Mouse (Mus musculus) G1E (cell line): ENCODE results near the gene Nlk. TPM values are rescaled to one million over a fixed set of nuclear protein-coding genes. Genes with fewer than 3 reads are reported as not detected.
"Not testable (repeated sequence)": the region's sequence is repeated elsewhere in the genome, so short reads cannot be mapped to it uniquely, and the experiment has no call there.

Experiments
- ATAC-seq: 2 replicates; pipeline ENCODE4 v1.8.0; 2016; ENCODE audit warnings: mild to moderate bottlenecking; ENCODE audit not compliant: insufficient number of reproducible peaks, poor library complexity, low FRiP score, severe bottlenecking; ENCODE audit errors: extremely low read depth
- DNase-seq: peaks from one replicate; pipeline ENCODE4 v3.0.0; 2012; ENCODE audit warnings: low spot score
- H3K27me3 ChIP-seq: 2 replicates; pipeline ENCODE4 v1.6.1; 2012; ENCODE audit warnings: mild to moderate bottlenecking, low read length, inconsistent platforms; ENCODE audit not compliant: insufficient read depth
- H3K36me3 ChIP-seq: replicated peaks from 2 replicates; pipeline ENCODE3; 2012; ENCODE audit warnings: mild to moderate bottlenecking, inconsistent platforms
- H3K4me1 ChIP-seq: 2 replicates; pipeline ENCODE4 v1.6.1; 2012; ENCODE audit warnings: low read depth, low read length, inconsistent platforms, mixed read lengths; ENCODE audit not compliant: insufficient read depth
- H3K4me3 ChIP-seq: 2 replicates; pipeline ENCODE4 v1.5.1; 2012; ENCODE audit warnings: low read depth, mild to moderate bottlenecking, inconsistent platforms, low read length, moderate library complexity, mixed read lengths
- H3K9me3 ChIP-seq: replicated peaks from 2 replicates; pipeline ENCODE4 v1.6.1; 2012; ENCODE audit warnings: inconsistent platforms
- CTCF ChIP-seq: IDR thresholded peaks from 2 replicates; pipeline ENCODE4 v1.5.1; 2012; ENCODE audit warnings: low read depth, low read length, inconsistent platforms, mixed read lengths
- GATA1 ChIP-seq: IDR thresholded peaks from 2 replicates; pipeline ENCODE4 v1.6.1; 2012; ENCODE audit warnings: borderline replicate concordance, low read length, inconsistent platforms, mixed read lengths
- GATA2 ChIP-seq: IDR thresholded peaks from 2 replicates; pipeline ENCODE4 v1.6.1; 2012; ENCODE audit warnings: low read depth, low read length, inconsistent platforms, borderline replicate concordance
- POLR2AphosphoS5 ChIP-seq: IDR thresholded peaks from 2 replicates; pipeline ENCODE4 v1.6.1; 2012; ENCODE audit warnings: low read depth, low read length, inconsistent platforms; ENCODE audit not compliant: insufficient replicate concordance
- TAL1 ChIP-seq: conservative IDR thresholded peaks from 2 replicates; pipeline ENCODE4 v1.6.1; 2012; ENCODE audit warnings: low read depth, low read length, inconsistent platforms, mixed read lengths
- polyA plus RNA-seq: library from polyadenylated mRNA; stranded (reverse); fragments of >175 nt; gene quantifications from 2 replicates; pipeline ENCODE4 v1.2.3, GENCODE M21; 2012
- total RNA-seq, 2 experiments: library from RNA; stranded (forward) in 1 of 2; stranded (reverse) in 1 of 2; fragments of 200-1000 nt in 1 of 2; fragments of >200 nt in 1 of 2; fragmentation: Nextera tagmentation in 1 of 2; gene quantifications; 2 replicates each; pipeline ENCODE4 v1.2.3; 2014 to 2017

Nlk gene
- total and polyA plus RNA-seq, 3 experiments, result 8.2 to 32.9 (median 29.4) TPM

GRCm38 (mm10) chr11:78598763-78599415 lies 98.3 kb downstream of the Nlk start:
- Histone ChIP-seq H3K4me1 (peaks cover 10% of the 10 kb centered on the region), H3K27me3 (no peaks in the 10 kb centered on the region), H3K4me3 (no peak overlapping the region), H3K36me3 (peaks cover 22% of the 10 kb centered on the region), H3K9me3 (no peaks in the 10 kb centered on the region)
- no peak for TF ChIP-seq GATA1
- TF ChIP-seq CTCF, result no peak
- no peak for TF ChIP-seq POLR2AphosphoS5
- no peak for TF ChIP-seq GATA2
- no peak for TF ChIP-seq TAL1
- DNase-seq (no peak), ATAC-seq (no peak)

GRCm38 (mm10) chr11:78596750-78597149 lies 100.4 kb downstream of the Nlk start:
- H3K4me1 ChIP-seq, result peaks cover 10% of the 10 kb centered on the region
- ATAC-seq, result no peak

DNA sequence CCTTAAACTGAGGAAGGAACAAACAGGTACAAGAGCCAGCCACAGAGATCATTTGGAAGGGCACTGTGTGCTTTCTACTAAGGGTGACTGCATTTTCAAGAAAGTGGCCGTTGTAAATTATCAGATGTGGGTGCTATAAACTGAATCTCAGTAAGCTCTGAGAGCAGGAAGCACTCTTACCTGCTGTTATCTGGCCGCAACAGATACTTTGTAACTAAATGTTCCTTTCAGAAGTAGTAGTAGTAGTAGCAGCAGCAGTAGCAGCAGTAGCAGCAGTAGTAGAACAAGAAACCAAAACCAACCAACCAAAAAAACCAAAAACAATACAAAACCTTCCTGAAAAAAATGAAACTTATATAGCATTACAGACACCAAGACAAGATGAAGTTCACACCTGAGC lies 101.4 kb downstream of the Nlk start:
- Histone ChIP-seq H3K4me3 (no peak overlapping the region), H3K27me3 (no peaks in the 10 kb centered on the region), H3K4me1 (peaks cover 10% of the 10 kb centered on the region), H3K36me3 (peaks cover 24% of the 10 kb centered on the region), H3K9me3 (no peaks in the 10 kb centered on the region)
- no peak for ATAC-seq
- DNase-seq, result no peak
- TF ChIP-seq GATA1, result no peak

More at GRCm38 (mm10) chr11:78596750-78597149, 100.4 kb downstream of the Nlk start:
- Histone ChIP-seq H3K4me3 (no peak overlapping the region), H3K9me3 (no peaks in the 10 kb centered on the region), H3K36me3 (peaks cover 24% of the 10 kb centered on the region), H3K27me3 (no peaks in the 10 kb centered on the region)
- TF ChIP-seq GATA1 (no peak), POLR2AphosphoS5 (no peak), TAL1 (no peak), GATA2 (no peak), CTCF (no peak)
- no peak for DNase-seq

GRCm38 (mm10) chr11:78594271-78594964 lies 102.8 kb downstream of the Nlk start:
- peaks cover 27% of the 10 kb centered on the region for H3K36me3 ChIP-seq

DNA sequence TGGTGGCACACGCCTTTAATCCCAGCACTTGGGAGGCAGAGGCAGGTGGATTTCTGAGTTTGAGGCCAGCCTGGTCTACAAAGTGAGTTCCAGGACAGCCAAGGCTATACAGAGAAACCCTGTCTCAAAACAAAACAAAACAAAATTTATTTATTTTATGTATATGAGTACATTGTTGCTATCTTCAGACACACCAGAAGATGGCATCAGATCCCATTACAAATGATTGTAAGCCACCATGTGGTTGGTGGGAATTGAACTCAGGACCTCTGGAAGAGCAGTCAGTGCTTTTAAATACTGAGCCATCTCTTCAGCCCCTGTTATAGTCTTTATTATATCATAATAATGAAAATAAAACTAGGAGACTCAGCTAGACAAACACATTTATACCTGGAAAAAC lies 109.5 kb downstream of the Nlk start:
- H3K4me1 ChIP-seq, DNase-seq, H3K9me3 ChIP-seq, H3K4me3 ChIP-seq, ATAC-seq, H3K27me3 ChIP-seq: not testable (repeated sequence)
- peaks cover 29% of the 10 kb centered on the region for H3K36me3 ChIP-seq

More at GRCm38 (mm10) chr11:78594271-78594964, 102.8 kb downstream of the Nlk start:
- ATAC-seq (no peak), DNase-seq (no peak)
- TF ChIP-seq TAL1 (no peak), POLR2AphosphoS5 (no peak), GATA1 (no peak), CTCF (no peak), GATA2 (no peak)
- peaks cover 10% of the 10 kb centered on the region for H3K4me1 ChIP-seq
- no peak overlapping the region for H3K4me3 ChIP-seq
- H3K9me3 ChIP-seq, result no peaks in the 10 kb centered on the region
- no peaks in the 10 kb centered on the region for H3K27me3 ChIP-seq

DNA sequence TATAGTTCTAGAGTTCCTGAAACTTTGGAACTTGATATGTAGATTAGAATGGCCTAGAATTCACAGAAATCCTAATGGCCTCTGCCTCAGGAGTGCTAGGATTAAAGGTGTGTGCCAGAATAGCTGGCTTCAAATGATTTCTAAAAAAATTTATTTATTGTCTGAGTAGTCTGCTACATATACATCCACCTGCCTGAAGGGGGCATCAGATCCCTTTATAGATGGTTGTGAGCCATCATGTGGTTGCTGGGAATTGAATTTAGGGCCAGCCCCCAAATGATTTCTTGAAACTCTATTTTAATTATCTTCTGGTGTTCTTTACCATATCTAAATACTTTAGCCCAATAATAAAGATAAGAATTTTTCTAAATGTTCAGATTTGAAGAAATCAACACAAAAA lies 111.1 kb downstream of the Nlk start:
- ATAC-seq, result no peak
- Histone ChIP-seq H3K9me3 (no peaks in the 10 kb centered on the region), H3K27me3 (no peaks in the 10 kb centered on the region), H3K36me3 (peaks cover 34% of the 10 kb centered on the region), H3K4me3 (no peak overlapping the region), H3K4me1 (no peaks in the 10 kb centered on the region)
- TF ChIP-seq GATA1 (no peak), CTCF (no peak)
- DNase-seq, result no peak

DNA sequence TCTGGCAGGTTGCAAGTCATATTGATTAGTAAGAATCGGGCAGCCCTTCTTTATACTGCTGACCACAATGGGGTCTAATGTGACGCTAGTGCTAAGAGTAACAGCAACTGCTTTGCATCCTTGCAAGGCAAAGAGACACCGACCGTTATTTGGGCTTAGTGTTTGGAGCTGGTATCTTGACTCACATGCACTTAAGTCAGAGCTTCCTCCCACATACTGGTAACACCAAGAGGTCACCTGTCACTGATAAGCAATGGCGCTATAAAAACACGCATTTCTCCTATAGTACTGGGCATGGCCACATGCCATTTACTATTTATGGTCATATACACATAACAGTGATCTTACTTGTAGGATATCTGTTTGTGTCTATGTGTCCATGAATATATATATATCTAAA lies 114.3 kb downstream of the Nlk start:
- ATAC-seq, result no peak
- Histone ChIP-seq H3K4me3 (no peak overlapping the region), H3K36me3 (peaks cover 45% of the 10 kb centered on the region), H3K27me3 (no peaks in the 10 kb centered on the region), H3K9me3 (no peaks in the 10 kb centered on the region), H3K4me1 (no peaks in the 10 kb centered on the region)
- DNase-seq, result no peak
- TF ChIP-seq CTCF (no peak), POLR2AphosphoS5 (no peak), GATA2 (no peak), GATA1 (no peak)
